Mouse (Mus musculus) liver, postnatal 0 days (tissue): ENCODE measurements around the gene Ccdc84.

Source experiments
- CTCF ChIP-seq: sonication (generic); IDR thresholded peaks from 2 replicates; pipeline ENCODE4 v1.5.1; 2016; ENCODE audit warnings: antibody characterized with exemption, low read depth
- EP300 ChIP-seq: IDR thresholded peaks from 2 replicates; pipeline ENCODE4 v1.6.1; 2016; ENCODE audit warnings: antibody characterized with exemption, low read depth, mild to moderate bottlenecking

DNA sequence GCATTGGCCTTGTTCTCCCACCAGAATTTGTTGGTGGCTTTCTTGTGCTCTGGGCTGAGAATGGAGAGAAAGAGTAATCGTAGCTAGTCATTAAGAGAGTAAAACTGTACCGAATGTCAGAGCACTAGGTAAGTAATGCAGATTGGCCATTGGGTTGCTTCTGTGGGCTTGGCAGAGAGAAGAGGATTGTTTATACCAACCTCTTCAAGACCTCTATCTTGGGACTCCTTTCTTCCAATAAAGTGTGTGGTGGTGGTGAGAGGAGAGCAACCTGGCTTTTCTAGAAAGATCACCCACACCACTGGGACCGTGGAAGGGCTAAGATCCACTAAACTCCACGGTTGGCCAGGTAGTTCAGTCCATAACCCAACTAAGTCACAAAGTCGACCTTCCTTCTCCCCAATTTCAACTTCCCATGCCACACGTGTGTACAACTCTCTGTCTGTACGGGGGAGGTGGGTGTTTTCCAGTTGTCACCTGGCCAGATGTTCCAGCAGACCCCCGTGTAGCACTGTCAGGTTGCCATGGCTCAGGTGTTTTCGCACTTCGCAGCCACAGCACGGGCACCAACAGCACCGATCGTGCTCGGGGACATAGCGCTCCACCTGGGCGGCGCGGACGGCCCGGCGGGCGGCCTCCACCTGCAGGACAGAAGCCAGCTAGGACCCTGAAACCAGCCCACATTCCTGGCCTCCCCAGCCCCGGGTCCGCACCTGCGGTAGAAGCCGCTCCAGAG is 1.0 kb downstream of the Ccdc84 start:
- TF ChIP-seq CTCF (no peak), EP300 (no peak)
